Mouse (Mus musculus) MEL (cell line): Measurements from ENCODE around the gene Ppp1r11.

ENCODE experiments used
- CTCF ChIP-seq, 3 experiments: IDR thresholded peaks in 2 of 3; conservative IDR thresholded peaks in 1 of 3; 2 replicates each; pipeline ENCODE4 v1.5.1; 2011 to 2012; ENCODE audit warnings: low read length in 3 of 3, low read depth in 2 of 3, mild to moderate bottlenecking in 2 of 3, improper control_type of control experiment in 1 of 3, inconsistent platforms in 1 of 3, mixed read lengths in 1 of 3, moderate library complexity in 1 of 3; ENCODE audit not compliant: control insufficient read depth in 1 of 3, insufficient read depth in 1 of 3, poor library complexity in 1 of 3, severe bottlenecking in 1 of 3
- POLR2A ChIP-seq, 2 experiments: IDR thresholded peaks; 2 replicates each; pipeline ENCODE4 v1.6.1; 2011 to 2012; ENCODE audit warnings: low read length in 2 of 2, mild to moderate bottlenecking in 2 of 2, control low read depth in 1 of 2, improper control_type of control experiment in 1 of 2, low read depth in 1 of 2, moderate library complexity in 1 of 2; ENCODE audit not compliant: control insufficient read depth in 1 of 2, insufficient read depth in 1 of 2, poor library complexity in 1 of 2
- USF1 ChIP-seq: IDR thresholded peaks from 2 replicates; pipeline ENCODE4 v1.6.1; 2014; ENCODE audit warnings: low read depth, mild to moderate bottlenecking, inconsistent platforms, low read length, improper control_type of control experiment, moderate library complexity

GRCm38 (mm10) chr17:36927496-36928120 lies 23.9 kb downstream of the Ppp1r11 start:
- TF ChIP-seq CTCF (IDR thresholded peaks at IDR 0.05 in 2 of 3, conservative IDR thresholded peaks at IDR 0.05 in 1 of 3; ENCODE audit: control insufficient read depth in 1 of 3, insufficient read depth in 1 of 3, low read depth in 2 of 3, low read length in 3 of 3, poor library complexity in 1 of 3, severe bottlenecking in 1 of 3) (no peak), POLR2A (IDR thresholded peaks at IDR 0.05; ENCODE audit: control insufficient read depth in 1 of 2, insufficient read depth in 1 of 2, low read depth in 1 of 2, low read length in 2 of 2, poor library complexity in 1 of 2) (no peak), USF1 (no peak)
